Mouse (Mus musculus) brain, embryonic 14.5 days (tissue): ENCODE measurements around the gene Macrod2.

ENCODE experiments used
- CTCF ChIP-seq: fragments of 200-500 bp; IDR thresholded peaks from 2 replicates; pipeline ENCODE4 v1.5.1; 2012; ENCODE audit warnings: inconsistent platforms, mild to moderate bottlenecking, moderate library complexity, borderline replicate concordance; ENCODE audit not compliant: insufficient read depth, insufficient read length; ENCODE audit errors: extremely low read depth
- POLR2A ChIP-seq: fragments of 200-500 bp; IDR thresholded peaks from 2 replicates; pipeline ENCODE4 v1.6.1; 2012; ENCODE audit warnings: mild to moderate bottlenecking, inconsistent platforms, borderline replicate concordance; ENCODE audit not compliant: poor library complexity, insufficient read depth, insufficient read length, severe bottlenecking; ENCODE audit errors: extremely low read depth

- TF ChIP-seq POLR2A, result no peak
- TF ChIP-seq CTCF, result no peak
These were observed 1196.2 kb downstream of the Macrod2 start for GRCm38 (mm10) chr2:141591326-141591725.
